Mouse (Mus musculus): ENCODE measurements at regions not wholly inside any gene's neighbourhood (a gene's known extent, or its start where the extent isn't known, plus 50 kb on each side); places are given as distances from the start of the nearest gene placed in this dataset.
A peak's percentile ranks its signal among the peaks of the same experiment; 100 is the strongest.

GRCm38 (mm10) chr2:170218230-170219044, 70.5 kb upstream of the Zfp217 start:
- TF ChIP-seq TAL1 (conservative IDR thresholded peaks at IDR 0.05; ENCODE audit: low read depth, low read length) (no peak), POLR2AphosphoS5 (IDR thresholded peaks at IDR 0.05; ENCODE audit: insufficient replicate concordance, low read depth, low read length) (no peak), GATA2 (IDR thresholded peaks at IDR 0.05; ENCODE audit: borderline replicate concordance, low read depth, low read length) (no peak), CTCF (IDR thresholded peaks at IDR 0.05; ENCODE audit: low read depth, low read length) (no peak), GATA1 (IDR thresholded peaks at IDR 0.05; ENCODE audit: borderline replicate concordance, low read length) (no peak)
- Histone ChIP-seq H3K4me1 (ENCODE audit: insufficient read depth, low read depth, low read length) (peaks cover 57% of the 10 kb centered on the region), H3K36me3 (replicated peaks) (no peaks in the 10 kb centered on the region), H3K27me3 (ENCODE audit: insufficient read depth, low read length) (no peaks in the 10 kb centered on the region), H3K9me3 (replicated peaks) (peaks cover 4% of the 10 kb centered on the region), H3K4me3 (ENCODE audit: low read depth, low read length) (peak overlapping the region; percentile 63; the same call in 1 of the 2 replicates)
- peak; percentile 32 for ATAC-seq (ENCODE audit: extremely low read depth, insufficient number of reproducible peaks, low FRiP score, poor library complexity, severe bottlenecking)
- DNase-seq (ENCODE audit: low spot score) = peak; percentile 29

GRCm38 (mm10) chr2:170216311-170216710, 68.4 kb upstream of the Zfp217 start:
- no peaks in the 10 kb centered on the region for H3K36me3 ChIP-seq (replicated peaks)
- ATAC-seq (ENCODE audit: extremely low read depth, insufficient number of reproducible peaks, low FRiP score, poor library complexity, severe bottlenecking) (no peak), DNase-seq (ENCODE audit: low spot score) (no peak)
- peaks cover 4% of the 10 kb centered on the region for H3K9me3 ChIP-seq (replicated peaks)
- H3K4me1 ChIP-seq (ENCODE audit: insufficient read depth, low read depth, low read length) = peaks cover 42% of the 10 kb centered on the region
- H3K27me3 ChIP-seq (ENCODE audit: insufficient read depth, low read length) = no peaks in the 10 kb centered on the region; the same call in 1 of the 2 replicates
- no peak overlapping the region for H3K4me3 ChIP-seq (ENCODE audit: low read depth, low read length)
- TF ChIP-seq TAL1 (conservative IDR thresholded peaks at IDR 0.05; ENCODE audit: low read depth, low read length) = no peak
- TF ChIP-seq GATA1 (IDR thresholded peaks at IDR 0.05; ENCODE audit: borderline replicate concordance, low read length) = no peak
- no peak for TF ChIP-seq GATA2 (IDR thresholded peaks at IDR 0.05; ENCODE audit: borderline replicate concordance, low read depth, low read length)
- no peak for TF ChIP-seq POLR2AphosphoS5 (IDR thresholded peaks at IDR 0.05; ENCODE audit: insufficient replicate concordance, low read depth, low read length)
- TF ChIP-seq CTCF (IDR thresholded peaks at IDR 0.05; ENCODE audit: low read depth, low read length) = no peak

GRCm38 (mm10) chr2:170209121-170209520, 61.2 kb upstream of the Zfp217 start:
- Histone ChIP-seq H3K4me1 (ENCODE audit: insufficient read depth, low read depth, low read length) (peaks cover 50% of the 10 kb centered on the region), H3K9me3 (replicated peaks) (no peaks in the 10 kb centered on the region), H3K27me3 (ENCODE audit: insufficient read depth, low read length) (no peaks in the 10 kb centered on the region; the same call in 1 of the 2 replicates), H3K4me3 (ENCODE audit: low read depth, low read length) (no peak overlapping the region), H3K36me3 (replicated peaks) (no peaks in the 10 kb centered on the region)
- no peak for DNase-seq (ENCODE audit: low spot score)
- TF ChIP-seq TAL1 (conservative IDR thresholded peaks at IDR 0.05; ENCODE audit: low read depth, low read length) (no peak), GATA1 (IDR thresholded peaks at IDR 0.05; ENCODE audit: borderline replicate concordance, low read length) (no peak), POLR2AphosphoS5 (IDR thresholded peaks at IDR 0.05; ENCODE audit: insufficient replicate concordance, low read depth, low read length) (no peak), CTCF (IDR thresholded peaks at IDR 0.05; ENCODE audit: low read depth, low read length) (no peak), GATA2 (IDR thresholded peaks at IDR 0.05; ENCODE audit: borderline replicate concordance, low read depth, low read length) (no peak)
- no peak for ATAC-seq (ENCODE audit: extremely low read depth, insufficient number of reproducible peaks, low FRiP score, poor library complexity, severe bottlenecking)

GRCm38 (mm10) chr2:170207878-170208277, 60.0 kb upstream of the Zfp217 start:
- no peak for DNase-seq (ENCODE audit: low spot score)
- peaks cover 49% of the 10 kb centered on the region for H3K4me1 ChIP-seq (ENCODE audit: insufficient read depth, low read depth, low read length)
- ATAC-seq (ENCODE audit: extremely low read depth, insufficient number of reproducible peaks, low FRiP score, poor library complexity, severe bottlenecking) = no peak
- H3K27me3 ChIP-seq (ENCODE audit: insufficient read depth, low read length) = no peaks in the 10 kb centered on the region; the same call in 1 of the 2 replicates
- no peak overlapping the region for H3K4me3 ChIP-seq (ENCODE audit: low read depth, low read length)
- TF ChIP-seq GATA2 (IDR thresholded peaks at IDR 0.05; ENCODE audit: borderline replicate concordance, low read depth, low read length) = no peak
- no peak for TF ChIP-seq CTCF (IDR thresholded peaks at IDR 0.05; ENCODE audit: low read depth, low read length)
- TF ChIP-seq GATA1 (IDR thresholded peaks at IDR 0.05; ENCODE audit: borderline replicate concordance, low read length) = no peak
- no peak for TF ChIP-seq TAL1 (conservative IDR thresholded peaks at IDR 0.05; ENCODE audit: low read depth, low read length)
- TF ChIP-seq POLR2AphosphoS5 (IDR thresholded peaks at IDR 0.05; ENCODE audit: insufficient replicate concordance, low read depth, low read length) = no peak
- no peaks in the 10 kb centered on the region for H3K9me3 ChIP-seq (replicated peaks)
- no peaks in the 10 kb centered on the region for H3K36me3 ChIP-seq (replicated peaks)

- peaks cover 49% of the 10 kb centered on the region for H3K4me1 ChIP-seq (ENCODE audit: insufficient read depth, low read depth, low read length)
- no peak overlapping the region for H3K4me3 ChIP-seq (ENCODE audit: low read depth, low read length)
- H3K9me3 ChIP-seq (replicated peaks) = no peaks in the 10 kb centered on the region
- H3K27me3 ChIP-seq (ENCODE audit: insufficient read depth, low read length) = no peaks in the 10 kb centered on the region; the same call in 1 of the 2 replicates
- no peak for TF ChIP-seq GATA1 (IDR thresholded peaks at IDR 0.05; ENCODE audit: borderline replicate concordance, low read length)
- TF ChIP-seq GATA2 (IDR thresholded peaks at IDR 0.05; ENCODE audit: borderline replicate concordance, low read depth, low read length) = no peak
- no peak for TF ChIP-seq CTCF (IDR thresholded peaks at IDR 0.05; ENCODE audit: low read depth, low read length)
- no peak for TF ChIP-seq POLR2AphosphoS5 (IDR thresholded peaks at IDR 0.05; ENCODE audit: insufficient replicate concordance, low read depth, low read length)
- no peak for TF ChIP-seq TAL1 (conservative IDR thresholded peaks at IDR 0.05; ENCODE audit: low read depth, low read length)
- DNase-seq (ENCODE audit: low spot score) = no peak
- no peak for ATAC-seq (ENCODE audit: extremely low read depth, insufficient number of reproducible peaks, low FRiP score, poor library complexity, severe bottlenecking)
- H3K36me3 ChIP-seq (replicated peaks) = no peaks in the 10 kb centered on the region
Observed at GRCm38 (mm10) chr2:170207395-170207794, 59.5 kb upstream of the Zfp217 start.

- Histone ChIP-seq H3K4me1 (ENCODE audit: insufficient read depth, low read depth, low read length) (peaks cover 52% of the 10 kb centered on the region), H3K36me3 (replicated peaks) (no peaks in the 10 kb centered on the region), H3K4me3 (ENCODE audit: low read depth, low read length) (peak overlapping the region; percentile 38; the same call in 1 of the 2 replicates), H3K9me3 (replicated peaks) (no peaks in the 10 kb centered on the region), H3K27me3 (ENCODE audit: insufficient read depth, low read length) (no peaks in the 10 kb centered on the region; the same call in 1 of the 2 replicates)
- ATAC-seq (ENCODE audit: extremely low read depth, insufficient number of reproducible peaks, low FRiP score, poor library complexity, severe bottlenecking) (no peak), DNase-seq (ENCODE audit: low spot score) (no peak)
- TF ChIP-seq CTCF (IDR thresholded peaks at IDR 0.05; ENCODE audit: low read depth, low read length) (no peak), TAL1 (conservative IDR thresholded peaks at IDR 0.05; ENCODE audit: low read depth, low read length) (no peak), GATA1 (IDR thresholded peaks at IDR 0.05; ENCODE audit: borderline replicate concordance, low read length) (no peak), GATA2 (IDR thresholded peaks at IDR 0.05; ENCODE audit: borderline replicate concordance, low read depth, low read length) (no peak), POLR2AphosphoS5 (IDR thresholded peaks at IDR 0.05; ENCODE audit: insufficient replicate concordance, low read depth, low read length) (no peak)
Observed at GRCm38 (mm10) chr2:170206870-170207269, 59.0 kb upstream of the Zfp217 start.
